Mouse (Mus musculus) olfactory bulb, adult 2 months (tissue): ENCODE measurements around the gene Nrip2.

Source experiments
- CTCF ChIP-seq: fragments of 200-500 bp; IDR thresholded peaks from 2 replicates; pipeline ENCODE4 v1.5.1; 2012; ENCODE audit warnings: low read depth, mild to moderate bottlenecking, low read length, moderate library complexity; ENCODE audit not compliant: insufficient read depth
- POLR2A ChIP-seq: fragments of 200-500 bp; IDR thresholded peaks from 2 replicates; pipeline ENCODE4 v1.6.1; 2012; ENCODE audit warnings: mild to moderate bottlenecking, low read depth, low read length, moderate library complexity; ENCODE audit not compliant: insufficient read depth

DNA sequence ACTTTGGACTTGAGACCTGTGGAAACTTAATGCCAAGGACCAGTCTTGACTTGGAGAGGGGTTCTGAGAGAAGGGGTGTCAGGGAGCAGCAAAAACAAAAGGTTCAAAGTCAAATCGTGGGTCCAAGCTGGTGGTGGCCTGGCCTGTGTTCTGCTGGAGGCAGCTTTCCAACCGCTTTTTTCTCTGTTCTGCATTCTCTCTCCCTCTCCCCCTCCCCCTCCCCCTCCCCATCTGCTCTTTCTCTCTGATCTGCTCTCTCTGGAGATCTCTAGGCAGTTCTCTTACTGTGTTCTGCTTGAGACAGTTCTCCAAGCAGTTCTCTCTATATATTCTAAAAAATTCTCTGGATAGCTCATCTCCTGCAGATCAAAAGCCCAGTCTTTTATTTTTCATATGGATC, 61.2 kb downstream of the Nrip2 start:
- TF ChIP-seq CTCF (no peak), POLR2A (no peak)
